Mouse (Mus musculus): ENCODE results near the gene Gnat2.

Gnat2 gene

GRCm38 (mm10) chr3:108092536-108093115 lies at the start of gene Gnat2:
Gnat2 (plus strand) TSS chr3:108092789.
- DNase-seq (ENCODE audit: low read depth, low spot score) = no peak

GRCm38 (mm10) chr3:108044394-108045140 lies 48.0 kb upstream of the Gnat2 start, which contains the start of gene Gstm4:
Gstm4 (minus strand) TSS chr3:108044894.
- DNase-seq (ENCODE audit: low read depth, low spot score) = peak; percentile 64

DNA sequence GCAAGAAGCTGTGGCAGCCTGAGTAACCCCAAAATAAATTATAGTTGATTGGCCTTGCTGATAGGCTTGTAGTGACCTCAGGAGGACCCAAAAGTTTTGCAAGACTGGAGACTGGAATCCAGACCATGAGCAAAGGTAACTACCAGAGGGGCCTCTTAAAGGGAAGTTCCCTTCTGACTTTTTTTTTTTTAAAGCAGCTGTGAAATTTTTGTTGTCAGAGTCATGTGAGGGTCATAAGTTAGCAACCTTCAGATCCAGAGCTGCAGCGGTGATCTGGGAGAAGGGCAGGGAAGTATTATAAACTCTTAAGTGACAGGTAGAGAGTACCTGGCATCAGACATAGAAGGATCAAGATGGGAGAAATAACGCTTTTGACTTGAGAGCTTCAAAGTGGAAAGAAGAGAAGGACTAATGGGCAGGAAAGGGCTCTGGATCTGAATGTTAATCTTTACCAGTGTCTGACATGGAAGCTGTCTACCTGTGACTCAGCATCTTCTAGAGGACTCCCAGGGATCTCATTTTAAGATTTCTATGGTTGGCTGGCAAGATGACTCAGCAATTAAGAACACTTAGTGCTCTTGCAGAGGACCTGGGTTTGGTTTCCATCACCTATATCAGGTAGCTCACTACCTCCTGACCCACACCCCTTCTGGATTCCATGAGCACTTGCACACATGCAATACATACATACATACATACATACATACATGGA lies 45.5 kb upstream of the Gnat2 start:
- DNase-seq (ENCODE audit: low read depth, low spot score) = no peak

- no peak for DNase-seq (ENCODE audit: low read depth, low spot score)
Measured at GRCm38 (mm10) chr3:108048306-108048705, 44.3 kb upstream of the Gnat2 start.

GRCm38 (mm10) chr3:108050493-108050892 lies 42.1 kb upstream of the Gnat2 start:
- DNase-seq (ENCODE audit: low read depth, low spot score) = no peak

DNA sequence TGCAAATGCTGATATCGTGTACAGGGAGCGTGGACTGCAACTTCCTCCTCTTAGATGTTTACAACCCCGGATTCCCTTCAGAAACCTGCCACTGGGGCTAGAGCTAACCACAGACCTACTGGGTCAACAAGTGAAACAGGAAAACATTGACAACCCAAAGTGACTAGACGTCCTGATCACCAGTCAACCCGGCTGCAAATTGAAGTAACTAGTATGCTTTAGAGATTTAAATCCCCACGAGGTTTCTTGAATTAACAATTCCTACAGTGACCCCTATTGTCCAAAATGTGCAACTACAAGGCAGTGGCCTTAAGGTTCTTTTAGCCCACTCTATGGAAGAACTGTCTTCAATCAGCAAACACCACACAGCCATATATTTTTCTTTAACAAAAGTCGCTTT lies 31.2 kb upstream of the Gnat2 start:
- no peak for DNase-seq (ENCODE audit: low read depth, low spot score)

DNA sequence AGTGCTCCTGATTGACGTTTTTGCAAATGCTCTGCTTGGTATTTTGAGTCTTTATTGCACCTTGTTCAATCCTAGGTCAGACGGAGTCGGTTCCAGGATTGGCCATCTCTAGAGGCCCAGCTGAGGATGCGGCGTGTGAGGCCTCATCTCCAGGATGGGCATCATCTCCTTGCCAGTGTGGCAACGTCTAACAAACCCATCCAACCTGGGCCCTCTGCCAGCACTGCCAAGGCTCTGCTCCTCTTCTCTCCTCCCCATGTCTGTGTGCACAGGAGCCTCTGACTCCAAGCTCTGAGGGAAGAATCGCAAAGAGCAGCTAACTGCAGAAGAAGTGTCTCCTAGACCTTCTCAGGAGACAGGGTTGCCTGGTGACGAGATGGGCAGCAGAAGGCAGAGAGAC lies 29.9 kb upstream of the Gnat2 start:
- DNase-seq (ENCODE audit: low read depth, low spot score) = no peak

DNA sequence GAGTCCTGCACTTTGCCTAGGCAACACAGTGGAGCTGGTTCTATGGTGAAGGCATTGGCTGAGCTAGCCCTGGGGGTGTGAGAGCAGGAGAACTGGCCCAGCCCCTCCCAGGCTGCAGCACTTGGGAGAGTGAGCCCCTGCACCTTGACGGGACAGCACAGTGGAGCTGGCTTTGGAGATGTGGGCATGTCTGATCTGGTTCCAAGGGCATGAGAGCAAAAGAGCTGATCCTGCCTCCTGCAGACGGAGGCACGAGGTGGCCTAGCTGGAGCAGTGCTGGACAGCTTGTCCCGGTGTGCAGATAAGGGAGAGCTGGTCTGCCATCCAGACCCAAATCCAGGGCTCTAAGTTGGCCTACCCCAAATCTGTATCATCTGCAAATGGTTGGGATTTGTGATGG lies 27.9 kb upstream of the Gnat2 start:
- no peak for DNase-seq (ENCODE audit: low read depth, low spot score)

- no peak for DNase-seq (ENCODE audit: low read depth, low spot score)
Measured at GRCm38 (mm10) chr3:108065551-108065950, 27.0 kb upstream of the Gnat2 start.

GRCm38 (mm10) chr3:108067370-108067934 lies 25.1 kb upstream of the Gnat2 start:
- DNase-seq (ENCODE audit: low read depth, low spot score) = no peak

DNA sequence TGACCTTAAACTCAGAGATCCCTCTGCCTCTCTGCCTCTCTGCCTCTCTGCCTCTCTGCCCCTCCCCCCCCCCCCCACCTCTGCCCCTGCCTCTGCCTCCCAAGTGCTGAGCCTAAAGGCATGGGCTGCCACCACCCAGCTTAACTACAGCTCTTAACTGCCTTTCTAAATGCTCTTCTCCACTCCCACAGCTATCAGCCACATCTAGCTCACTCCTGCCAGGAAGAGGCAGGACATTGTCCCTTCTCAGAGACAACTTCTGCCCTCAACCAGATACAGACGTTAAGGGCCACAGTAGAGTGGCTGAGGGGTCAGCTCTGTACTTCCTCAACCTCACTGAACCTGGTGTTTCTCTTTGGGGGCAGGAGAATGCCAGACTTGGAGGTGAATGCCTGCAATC lies 23.8 kb upstream of the Gnat2 start:
- no peak for DNase-seq (ENCODE audit: low read depth, low spot score)

DNA sequence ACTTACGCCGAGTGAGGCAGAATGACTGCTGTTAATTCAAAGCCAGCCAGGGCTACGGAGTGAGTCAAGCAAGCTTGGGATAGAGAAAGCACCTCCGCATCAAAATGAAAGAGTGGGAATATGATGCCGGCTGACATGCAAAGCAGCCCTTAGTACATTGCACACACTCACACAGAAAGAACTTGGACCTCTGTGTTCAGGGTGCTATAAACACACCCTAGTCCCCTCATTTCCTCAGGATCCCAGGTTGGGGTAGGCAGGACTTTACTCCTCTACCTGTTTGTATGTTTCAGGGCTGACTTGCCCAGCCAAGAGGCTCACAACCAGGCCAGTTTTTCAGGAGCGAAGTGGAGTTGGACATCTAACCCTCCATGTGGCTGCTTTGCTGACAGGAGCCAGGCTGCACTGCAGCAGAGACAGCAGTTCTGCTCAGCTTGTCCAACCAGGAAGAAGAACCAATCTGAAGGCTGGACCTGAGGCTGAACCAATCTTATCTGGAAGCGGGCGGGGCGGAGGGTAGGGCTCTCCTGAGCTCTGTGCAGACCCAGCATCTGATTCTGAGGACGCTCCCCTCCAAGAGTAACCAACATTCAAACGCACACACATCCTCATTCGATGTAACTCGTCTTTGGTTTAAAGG lies 23.2 kb upstream of the Gnat2 start:
- DNase-seq (ENCODE audit: low read depth, low spot score) = no peak

- DNase-seq (ENCODE audit: low read depth, low spot score) = no peak
Measured at GRCm38 (mm10) chr3:108070295-108071293, 22.0 kb upstream of the Gnat2 start.

DNA sequence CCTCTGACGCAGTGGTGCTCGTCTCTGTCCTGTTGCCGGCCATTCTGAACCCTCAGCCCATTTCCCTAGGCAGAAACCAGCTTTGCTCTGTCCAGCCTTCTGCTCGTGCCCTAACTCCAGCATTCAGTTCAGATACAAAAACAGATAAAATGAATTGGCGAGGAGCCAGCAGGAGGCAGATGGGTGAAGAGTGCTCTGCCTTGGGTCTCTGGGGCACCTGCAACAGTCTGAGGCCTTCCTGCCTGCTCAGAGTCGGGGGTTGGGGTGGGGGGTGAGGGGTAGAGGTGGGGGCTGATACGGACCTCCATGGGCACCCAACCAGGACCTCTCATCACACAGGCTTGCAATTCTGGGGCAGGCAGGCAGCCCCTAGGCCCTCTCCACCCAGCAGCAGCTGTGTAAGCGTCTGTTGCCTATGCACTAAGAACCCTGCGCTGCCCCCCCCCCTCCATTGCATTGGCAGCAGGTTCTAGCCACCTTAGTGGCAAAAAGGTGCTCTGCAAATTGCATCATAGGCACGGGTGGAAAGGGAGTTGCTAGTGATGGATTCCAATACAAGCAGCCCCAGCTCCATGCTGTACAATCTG lies 19.5 kb upstream of the Gnat2 start:
- DNase-seq (ENCODE audit: low read depth, low spot score) = no peak

DNA sequence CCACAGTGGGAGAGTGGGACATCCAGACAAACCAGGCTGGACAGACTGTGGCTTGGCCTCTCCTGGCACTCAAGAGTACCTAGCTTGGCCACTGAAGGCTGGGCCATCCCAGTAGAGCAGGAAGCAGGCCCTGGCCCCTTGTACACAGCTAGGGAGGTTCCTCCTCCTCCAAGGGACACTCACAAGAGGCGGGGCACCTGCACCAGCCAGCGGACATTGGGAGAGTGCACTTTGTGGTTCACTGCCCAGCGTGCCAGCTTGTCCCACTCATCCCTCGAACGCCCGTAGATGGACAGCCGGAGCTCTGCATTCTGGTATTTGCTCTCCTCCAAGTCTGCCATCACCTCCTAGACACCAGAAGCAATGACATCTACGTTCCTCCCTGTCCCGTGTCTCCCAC lies 15.8 kb upstream of the Gnat2 start:
- DNase-seq (ENCODE audit: low read depth, low spot score) = no peak

GRCm38 (mm10) chr3:108081681-108082080 lies 10.9 kb upstream of the Gnat2 start:
- DNase-seq (ENCODE audit: low read depth, low spot score) = no peak

DNA sequence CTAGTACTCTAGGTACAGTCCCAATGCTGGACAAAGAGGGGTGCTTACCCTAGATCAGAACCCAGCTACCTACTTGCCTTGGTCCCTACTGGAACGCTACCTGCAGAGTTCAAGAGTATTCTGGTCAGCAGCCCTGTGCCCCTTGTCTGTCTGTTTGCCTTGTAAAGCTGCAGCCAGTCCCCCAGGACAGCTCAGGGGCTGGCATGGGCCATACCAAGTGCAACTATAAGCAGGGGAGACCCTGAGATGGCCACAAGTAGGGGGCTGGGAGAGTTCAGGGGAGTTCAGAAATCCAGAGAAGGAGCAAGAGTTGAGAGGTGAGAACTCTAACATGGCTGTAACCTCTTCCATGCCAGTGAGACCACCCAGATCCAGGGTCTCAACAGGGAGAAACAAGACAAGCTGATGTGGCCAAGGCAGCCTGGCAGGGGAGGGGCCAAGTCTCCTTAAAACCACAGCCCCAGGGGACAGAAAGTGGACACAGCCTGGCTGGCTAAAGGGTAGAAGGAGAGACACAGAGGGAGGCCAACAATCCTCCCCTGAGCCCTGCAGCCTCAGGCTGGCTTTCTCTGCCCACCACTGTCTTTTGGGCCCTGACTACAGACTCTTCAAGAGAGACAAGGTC lies 10.2 kb upstream of the Gnat2 start:
- no peak for DNase-seq (ENCODE audit: low read depth, low spot score)

GRCm38 (mm10) chr3:108083161-108083560 lies 9.4 kb upstream of the Gnat2 start:
- no peak for DNase-seq (ENCODE audit: low read depth, low spot score)

DNA sequence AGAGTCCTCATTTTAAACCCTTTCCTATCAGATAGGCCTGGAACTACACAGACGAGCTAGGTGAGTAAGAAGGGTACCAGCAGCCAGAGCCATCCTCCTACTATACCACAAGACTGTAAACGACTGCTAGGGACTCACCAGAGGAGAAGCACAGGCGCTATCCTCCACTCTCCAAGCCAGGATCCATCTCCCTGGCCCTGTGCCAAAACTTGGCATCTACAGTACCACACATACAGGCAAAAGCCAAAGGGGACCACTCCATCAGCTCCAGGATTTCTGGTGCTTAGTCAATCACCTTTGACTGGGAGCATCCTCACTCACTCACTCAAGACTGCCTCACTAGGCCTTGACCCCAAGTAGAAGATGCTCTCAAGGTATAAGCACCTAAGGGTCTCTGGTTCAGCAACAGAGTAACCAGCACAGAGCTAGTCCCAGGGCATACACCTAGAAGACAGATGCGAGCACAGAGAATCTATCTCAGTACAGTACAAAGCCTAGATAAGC lies 8.6 kb upstream of the Gnat2 start:
- no peak for DNase-seq (ENCODE audit: low read depth, low spot score)
